Mouse (Mus musculus): ENCODE measurements at regions not wholly inside any gene's neighbourhood (a gene's known extent, or its start where the extent isn't known, plus 50 kb on each side); places are given as distances from the start of the nearest gene placed in this dataset.
A peak's percentile ranks its signal among the peaks of the same experiment; 100 is the strongest.
"Not testable (repeated sequence)": the region's sequence is repeated elsewhere in the genome, so short reads cannot be mapped to it uniquely, and the experiment has no call there.

GRCm38 (mm10) chr2:166516261-166516660 lies 197.4 kb downstream of the Prex1 start:
- no peak for DNase-seq (ENCODE audit: extremely low spot score in 1 of 2, low spot score in 1 of 2)

- no peak for DNase-seq (ENCODE audit: extremely low spot score in 1 of 2, low spot score in 1 of 2)
Measured at GRCm38 (mm10) chr2:166514664-166515063, 199.0 kb downstream of the Prex1 start.

GRCm38 (mm10) chr2:166512488-166512887 lies 201.1 kb downstream of the Prex1 start:
- DNase-seq (ENCODE audit: extremely low spot score in 1 of 2, low spot score in 1 of 2) = no peak

- not testable (repeated sequence) for DNase-seq (ENCODE audit: extremely low spot score in 1 of 2, low spot score in 1 of 2)
Measured at GRCm38 (mm10) chr2:166511477-166511876, 202.2 kb downstream of the Prex1 start.

- no peak for DNase-seq (ENCODE audit: extremely low spot score in 1 of 2, low spot score in 1 of 2)
Measured at GRCm38 (mm10) chr2:166510776-166511175, 202.9 kb downstream of the Prex1 start.

GRCm38 (mm10) chr2:166509591-166509990 lies 204.0 kb downstream of the Prex1 start:
- no peak for DNase-seq (ENCODE audit: extremely low spot score in 1 of 2, low spot score in 1 of 2)

GRCm38 (mm10) chr2:166508656-166509420 lies 204.8 kb downstream of the Prex1 start:
- no peak for DNase-seq (ENCODE audit: extremely low spot score in 1 of 2, low spot score in 1 of 2)

GRCm38 (mm10) chr2:166505309-166505708 lies 208.3 kb downstream of the Prex1 start:
- DNase-seq (ENCODE audit: extremely low spot score in 1 of 2, low spot score in 1 of 2) = peak in 1 of 2 experiments; percentile 17

GRCm38 (mm10) chr2:166503666-166504065 lies 210.0 kb downstream of the Prex1 start:
- DNase-seq (ENCODE audit: extremely low spot score in 1 of 2, low spot score in 1 of 2) = no peak

- DNase-seq (ENCODE audit: extremely low spot score in 1 of 2, low spot score in 1 of 2) = no peak
Measured at GRCm38 (mm10) chr2:166492895-166493294, 220.7 kb downstream of the Prex1 start.

GRCm38 (mm10) chr2:166492421-166492820 lies 221.2 kb downstream of the Prex1 start:
- DNase-seq (ENCODE audit: extremely low spot score in 1 of 2, low spot score in 1 of 2) = no peak

GRCm38 (mm10) chr2:166491861-166492260 lies 221.8 kb downstream of the Prex1 start:
- no peak for DNase-seq (ENCODE audit: extremely low spot score in 1 of 2, low spot score in 1 of 2)

- no peak for DNase-seq (ENCODE audit: extremely low spot score in 1 of 2, low spot score in 1 of 2)
Measured at GRCm38 (mm10) chr2:166489041-166489872, 224.4 kb downstream of the Prex1 start.

GRCm38 (mm10) chr2:166487688-166488087 lies 225.9 kb downstream of the Prex1 start:
- no peak for DNase-seq (ENCODE audit: extremely low spot score in 1 of 2, low spot score in 1 of 2)

GRCm38 (mm10) chr2:166485788-166486187 lies 227.8 kb downstream of the Prex1 start:
- DNase-seq (ENCODE audit: extremely low spot score in 1 of 2, low spot score in 1 of 2) = no peak

GRCm38 (mm10) chr2:166485361-166485760 lies 228.3 kb downstream of the Prex1 start:
- no peak for DNase-seq (ENCODE audit: extremely low spot score in 1 of 2, low spot score in 1 of 2)

- DNase-seq (ENCODE audit: extremely low spot score in 1 of 2, low spot score in 1 of 2) = peak in 1 of 2 experiments; percentile 51
Measured at GRCm38 (mm10) chr2:166483617-166484319, 229.9 kb downstream of the Prex1 start.

GRCm38 (mm10) chr2:166482720-166483616 lies 230.7 kb downstream of the Prex1 start:
- peak; percentile 53 to 66 for DNase-seq (ENCODE audit: extremely low spot score in 1 of 2, low spot score in 1 of 2)

GRCm38 (mm10) chr2:166481774-166482173 lies 231.9 kb downstream of the Prex1 start:
- DNase-seq (ENCODE audit: extremely low spot score in 1 of 2, low spot score in 1 of 2) = no peak

- no peak for DNase-seq (ENCODE audit: extremely low spot score in 1 of 2, low spot score in 1 of 2)
Measured at GRCm38 (mm10) chr2:166481362-166481761, 232.3 kb downstream of the Prex1 start.
